Mouse (Mus musculus) hindbrain, postnatal 0 days (tissue): ENCODE measurements around the gene Adgrb3. TPM values are rescaled to one million over a fixed set of nuclear protein-coding genes. Genes with fewer than 3 reads are reported as not detected.

Experiments used
- ATAC-seq: fragments of 200-750 bp; cut with Nextera tagmentation; 2 replicates; pipeline ENCODE4 v1.8.0; 2017; ENCODE audit warnings: mild to moderate bottlenecking, moderate TSS enrichment, moderate library complexity
- DNase-seq: peaks from one replicate; pipeline ENCODE4 v3.0.0-alpha.2; 2015; ENCODE audit warnings: low spot score
- H3K27ac ChIP-seq: fragments of 300-500 bp; sonication (generic); 2 replicates; pipeline ENCODE4 v1.5.1; 2014; ENCODE audit warnings: mild to moderate bottlenecking
- H3K27me3 ChIP-seq: fragments of 300-500 bp; sonication (generic); 2 replicates; pipeline ENCODE4 v1.6.1; 2014; ENCODE audit warnings: low read length, mixed read lengths; ENCODE audit not compliant: insufficient read depth
- H3K36me3 ChIP-seq: fragments of 300-500 bp; sonication (generic); 2 replicates; pipeline ENCODE4 v1.6.1; 2014; ENCODE audit warnings: low read length, mixed read lengths; ENCODE audit not compliant: insufficient read depth
- H3K4me1 ChIP-seq: fragments of 300-500 bp; sonication (generic); 2 replicates; pipeline ENCODE4 v1.6.1; 2014; ENCODE audit warnings: antibody characterized with exemption, low read length, mixed read lengths; ENCODE audit not compliant: insufficient read depth
- H3K4me2 ChIP-seq: fragments of 300-500 bp; sonication (generic); 2 replicates; pipeline ENCODE4 v1.6.1; 2014; ENCODE audit warnings: low read depth, mild to moderate bottlenecking, low read length, moderate library complexity, mixed read lengths
- H3K4me3 ChIP-seq: fragments of 300-500 bp; sonication (generic); 2 replicates; pipeline ENCODE4 v1.5.1; 2014; ENCODE audit warnings: low read length
- H3K9ac ChIP-seq: fragments of 300-500 bp; sonication (generic); replicated peaks from 2 replicates; pipeline ENCODE4 v1.6.1; 2014; ENCODE audit warnings: mild to moderate bottlenecking, low read length, moderate library complexity, mixed read lengths
- H3K9me3 ChIP-seq: fragments of 300-500 bp; sonication (generic); 2 replicates; pipeline ENCODE4 v1.6.1; 2016; ENCODE audit warnings: low read length, mixed read lengths
- CTCF ChIP-seq: IDR thresholded peaks from 2 replicates; pipeline ENCODE4 v1.5.1; 2016; ENCODE audit warnings: antibody characterized with exemption, control low read depth, low read depth
- WGBS: fragments of 180-500 bp; shearing (Covaris S2); extraction: QIAGEN DNeasy Blood & Tissue Kit; methylation state at CpG from one replicate; pipeline ENCODE4 v1.1.7; 2014; 5-methylcytosine and 5-hydroxymethylcytosine counted together
- polyA plus RNA-seq: library from polyadenylated mRNA; unstranded; fragments of >200 nt; fragmentation: Nextera tagmentation; extraction: Ambion mirVana; gene quantifications from 2 replicates; pipeline ENCODE4 v1.2.1, GENCODE M21; 2015
- total RNA-seq: library from RNA; depleted of rRNA; stranded (reverse); fragments of >200 nt; gene quantifications from 2 replicates; pipeline ENCODE4 v1.2.3, GENCODE M21; 2014

The Adgrb3 gene
- total and polyA plus RNA-seq, 2 experiments from 2014 or later = 46.5 to 74.6 TPM

DNA sequence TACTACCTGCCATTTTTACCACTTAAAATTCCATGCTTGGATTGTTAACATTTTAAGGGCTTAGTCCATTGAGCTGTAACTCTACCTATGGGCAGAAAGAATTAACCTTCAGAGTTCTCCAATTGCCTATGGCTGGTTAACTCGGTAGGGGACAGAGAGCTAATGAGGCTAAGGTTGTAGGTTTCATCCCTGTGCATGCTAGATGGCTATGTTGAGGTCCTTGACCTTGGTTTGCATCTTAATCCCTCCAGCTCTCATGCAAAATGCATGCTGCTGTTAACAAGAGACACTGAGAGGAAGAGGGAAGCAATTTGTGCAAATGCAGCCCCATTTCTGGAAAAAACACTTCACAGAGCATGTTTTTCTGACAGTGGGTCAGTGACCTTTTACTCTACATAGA is 366.9 kb downstream of the Adgrb3 start:
- no peak overlapping the region for H3K27ac ChIP-seq
- WGBS = 44% methylated on average over 1 of the region's 1 CpGs
- DNase-seq = no peak
- H3K27me3 ChIP-seq = no peaks in the 10 kb centered on the region
- TF ChIP-seq CTCF = no peak
- H3K36me3 ChIP-seq = no peaks in the 10 kb centered on the region
- no peaks in the 10 kb centered on the region for H3K4me1 ChIP-seq
- no peak for ATAC-seq
- H3K9ac ChIP-seq = no peak overlapping the region
- H3K4me3 ChIP-seq = no peak overlapping the region
- no peaks in the 10 kb centered on the region for H3K9me3 ChIP-seq
- no peak overlapping the region for H3K4me2 ChIP-seq

- no peak for TF ChIP-seq CTCF
- ATAC-seq (no peak), DNase-seq (peak; percentile 25)
- no peak overlapping the region for H3K4me3 ChIP-seq
- H3K27me3 ChIP-seq = no peaks in the 10 kb centered on the region
- no peaks in the 10 kb centered on the region for H3K4me1 ChIP-seq
- 33% methylated on average over 2 of the region's 2 CpGs for WGBS
- no peaks in the 10 kb centered on the region for H3K9me3 ChIP-seq
- H3K36me3 ChIP-seq = no peaks in the 10 kb centered on the region
- H3K27ac ChIP-seq = no peak overlapping the region
- H3K4me2 ChIP-seq = no peak overlapping the region
- H3K9ac ChIP-seq = no peak overlapping the region
These were observed 394.0 kb downstream of the Adgrb3 start for GRCm38 (mm10) chr1:25435506-25435905.

GRCm38 (mm10) chr1:25430219-25430862 is 399.2 kb downstream of the Adgrb3 start:
- Histone ChIP-seq H3K27ac (no peak overlapping the region), H3K4me2 (no peak overlapping the region), H3K9ac (no peak overlapping the region), H3K4me3 (no peak overlapping the region), H3K4me1 (no peaks in the 10 kb centered on the region), H3K36me3 (no peaks in the 10 kb centered on the region), H3K9me3 (no peaks in the 10 kb centered on the region), H3K27me3 (no peaks in the 10 kb centered on the region)
- WGBS = 43% methylated on average over 16 of the region's 16 CpGs
- TF ChIP-seq CTCF = no peak
- peak; percentile 64; the same call in 1 of the 2 replicates for ATAC-seq
- peak; percentile 27 for DNase-seq

- Histone ChIP-seq H3K4me1 (no peaks in the 10 kb centered on the region), H3K36me3 (no peaks in the 10 kb centered on the region), H3K9ac (no peak overlapping the region), H3K4me3 (no peak overlapping the region), H3K4me2 (no peak overlapping the region), H3K27me3 (no peaks in the 10 kb centered on the region), H3K27ac (no peak overlapping the region), H3K9me3 (no peaks in the 10 kb centered on the region)
- WGBS = 59% methylated on average over 2 of the region's 2 CpGs
- ATAC-seq = no peak
- peak; percentile 33 for DNase-seq
- TF ChIP-seq CTCF = no peak
These were observed 408.8 kb downstream of the Adgrb3 start for GRCm38 (mm10) chr1:25420701-25421100.

DNA sequence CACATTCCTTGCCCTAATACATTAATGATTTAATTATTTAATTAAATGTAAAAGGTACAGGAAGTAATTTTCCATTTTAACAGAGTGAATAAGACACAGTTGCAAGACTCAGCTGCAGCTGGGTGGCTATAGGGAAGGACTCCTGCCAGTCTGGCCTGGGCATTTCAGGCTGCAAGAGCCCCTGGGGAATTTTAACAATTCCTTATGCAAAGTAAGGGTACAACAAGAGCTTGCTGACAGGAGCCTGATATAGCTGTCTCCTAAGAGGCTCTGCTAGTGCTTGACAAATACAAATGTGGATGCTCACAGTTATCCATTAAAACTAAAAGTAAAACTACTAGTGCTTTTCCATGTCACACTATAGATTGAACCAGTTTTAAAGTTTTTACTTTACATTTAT is 410.1 kb downstream of the Adgrb3 start:
- no peak overlapping the region for H3K27ac ChIP-seq
- H3K9ac ChIP-seq = no peak overlapping the region
- H3K4me2 ChIP-seq = no peak overlapping the region
- no peak for TF ChIP-seq CTCF
- no peaks in the 10 kb centered on the region for H3K4me1 ChIP-seq
- H3K4me3 ChIP-seq = no peak overlapping the region
- ATAC-seq = no peak
- DNase-seq = no peak
- no peaks in the 10 kb centered on the region for H3K36me3 ChIP-seq
- H3K27me3 ChIP-seq = no peaks in the 10 kb centered on the region
- H3K9me3 ChIP-seq = no peaks in the 10 kb centered on the region

DNA sequence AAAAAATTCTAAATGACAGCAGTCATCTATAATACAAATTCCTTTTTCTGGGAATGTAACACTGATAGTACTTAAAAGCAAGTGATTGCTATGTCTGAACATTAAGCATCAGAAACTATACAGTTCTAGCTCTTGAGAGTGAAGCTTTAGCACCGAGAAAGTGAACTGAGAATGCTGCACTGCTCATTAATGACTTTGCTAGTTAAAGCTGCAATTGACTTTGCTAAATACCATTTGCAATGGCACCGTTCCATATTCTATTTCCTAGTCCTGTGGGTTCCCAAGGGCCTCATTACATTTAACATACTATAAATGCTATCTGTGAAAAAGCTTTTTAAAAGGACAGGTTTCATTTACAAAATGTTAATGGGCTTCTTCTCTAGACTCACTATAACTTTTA is 414.4 kb downstream of the Adgrb3 start:
- no peak overlapping the region for H3K4me3 ChIP-seq
- H3K27me3 ChIP-seq = no peaks in the 10 kb centered on the region
- 61% methylated on average over 2 of the region's 2 CpGs for WGBS
- TF ChIP-seq CTCF = no peak
- no peaks in the 10 kb centered on the region for H3K9me3 ChIP-seq
- no peak overlapping the region for H3K9ac ChIP-seq
- no peaks in the 10 kb centered on the region for H3K36me3 ChIP-seq
- no peak for ATAC-seq
- no peaks in the 10 kb centered on the region for H3K4me1 ChIP-seq
- H3K4me2 ChIP-seq = no peak overlapping the region
- DNase-seq = peak; percentile 37
- H3K27ac ChIP-seq = no peak overlapping the region

- no peaks in the 10 kb centered on the region for H3K4me1 ChIP-seq
- TF ChIP-seq CTCF = no peak
- no peak overlapping the region for H3K4me3 ChIP-seq
- H3K27me3 ChIP-seq = no peaks in the 10 kb centered on the region
- no peaks in the 10 kb centered on the region for H3K9me3 ChIP-seq
- 90% methylated on average over 2 of the region's 2 CpGs for WGBS
- H3K9ac ChIP-seq = no peak overlapping the region
- no peaks in the 10 kb centered on the region for H3K36me3 ChIP-seq
- no peak overlapping the region for H3K4me2 ChIP-seq
- DNase-seq (no peak), ATAC-seq (no peak)
- H3K27ac ChIP-seq = no peak overlapping the region
These were observed 465.3 kb downstream of the Adgrb3 start for GRCm38 (mm10) chr1:25364186-25364585.
